Mouse (Mus musculus) forebrain, embryonic 14.5 days (tissue): ENCODE measurements at regions not wholly inside any gene's neighbourhood (a gene's known extent, or its start where the extent isn't known, plus 50 kb on each side); places are given as distances from the start of the nearest gene placed in this dataset.
A peak's percentile ranks its signal among the peaks of the same experiment; 100 is the strongest.

Experiments used
- ATAC-seq: fragments of 200-750 bp; cut with Nextera tagmentation; 2 replicates; pipeline ENCODE4 v1.8.0; 2017; ENCODE audit warnings: mild to moderate bottlenecking, moderate library complexity
- DNase-seq: peaks from one replicate; pipeline ENCODE4 v3.0.0-alpha.2; 2015; ENCODE audit warnings: low spot score
- H3K27ac ChIP-seq: fragments of 300-500 bp; sonication (generic); 2 replicates; pipeline ENCODE4 v1.5.1; 2014; ENCODE audit warnings: low read depth, mild to moderate bottlenecking, control low read depth, low read length, moderate library complexity
- H3K27me3 ChIP-seq: fragments of 300-500 bp; sonication (generic); replicated peaks from 2 replicates; pipeline ENCODE4 v1.6.1; 2014; ENCODE audit warnings: low read length, control low read depth, mixed read lengths; ENCODE audit not compliant: control insufficient read depth, insufficient read depth
- H3K36me3 ChIP-seq: fragments of 300-500 bp; sonication (generic); 2 replicates; pipeline ENCODE4 v1.6.1; 2014; ENCODE audit warnings: low read length, control low read depth; ENCODE audit not compliant: control insufficient read depth, insufficient read depth
- H3K4me1 ChIP-seq: fragments of 300-500 bp; sonication (generic); 2 replicates; pipeline ENCODE4 v1.6.1; 2014; ENCODE audit warnings: antibody characterized with exemption, low read length, control low read depth; ENCODE audit not compliant: control insufficient read depth, insufficient read depth
- H3K4me2 ChIP-seq: fragments of 300-500 bp; sonication (generic); 2 replicates; pipeline ENCODE4 v1.6.1; 2014; ENCODE audit warnings: mild to moderate bottlenecking, control low read depth, low read length
- H3K4me3 ChIP-seq: fragments of 300-500 bp; sonication (generic); 2 replicates; pipeline ENCODE4 v1.5.1; 2014; ENCODE audit warnings: low read depth, low read length, control low read depth
- H3K9ac ChIP-seq: fragments of 300-500 bp; sonication (generic); 2 replicates; pipeline ENCODE4 v1.6.1; 2014; ENCODE audit warnings: mild to moderate bottlenecking, low read length, control low read depth, moderate library complexity
- H3K9me3 ChIP-seq: fragments of 300-500 bp; sonication (generic); replicated peaks from 2 replicates; pipeline ENCODE4 v1.6.1; 2016; ENCODE audit warnings: low read length, control low read depth, mixed read lengths; ENCODE audit not compliant: control insufficient read depth
- WGBS: fragments of 180-500 bp; shearing (Covaris S2); extraction: QIAGEN DNeasy Blood & Tissue Kit; methylation state at CpG from one replicate; pipeline ENCODE4 v1.1.7; 2014; 5-methylcytosine and 5-hydroxymethylcytosine counted together

GRCm38 (mm10) chr10:38072394-38072793 is 749.2 kb downstream of the Rfpl4b start:
- Histone ChIP-seq H3K4me2 (no peak overlapping the region), H3K4me1 (no peaks in the 10 kb centered on the region), H3K27ac (no peak overlapping the region), H3K9me3 (no peaks in the 10 kb centered on the region), H3K4me3 (no peak overlapping the region), H3K27me3 (no peaks in the 10 kb centered on the region), H3K9ac (no peak overlapping the region), H3K36me3 (no peaks in the 10 kb centered on the region)
- WGBS: 93% methylated on average over 1 of the region's 1 CpGs
- DNase-seq: no peak
- ATAC-seq: no peak

DNA sequence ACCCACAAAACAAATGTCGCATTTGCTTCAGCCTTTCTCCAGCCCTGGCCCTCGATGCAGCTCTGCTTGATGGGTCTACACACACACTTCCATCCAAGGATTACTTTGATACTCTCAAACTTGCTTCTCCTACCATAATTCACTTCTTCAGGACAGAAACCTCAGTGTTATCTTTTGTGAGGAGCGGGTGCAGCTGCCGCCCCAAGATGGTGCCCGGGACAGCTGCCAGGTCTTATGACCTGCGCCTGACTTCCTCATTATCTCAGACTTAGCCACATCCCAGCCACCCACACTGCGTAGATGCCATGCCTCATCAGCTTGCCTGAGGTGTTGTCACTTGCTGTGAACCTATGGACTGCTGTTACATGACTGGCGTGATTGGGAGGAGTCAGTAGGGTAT is 762.5 kb downstream of the Rfpl4b start:
- H3K36me3 ChIP-seq: no peaks in the 10 kb centered on the region
- no peaks in the 10 kb centered on the region for H3K4me1 ChIP-seq
- H3K9me3 ChIP-seq: no peaks in the 10 kb centered on the region; the same call in 1 of the 2 replicates
- no peak overlapping the region for H3K4me2 ChIP-seq
- DNase-seq (no peak), ATAC-seq (no peak)
- 89% methylated on average over 8 of the region's 8 CpGs for WGBS
- no peak overlapping the region for H3K27ac ChIP-seq
- H3K9ac ChIP-seq: no peak overlapping the region
- H3K4me3 ChIP-seq: no peak overlapping the region
- H3K27me3 ChIP-seq: no peaks in the 10 kb centered on the region

- H3K36me3 ChIP-seq: no peaks in the 10 kb centered on the region
- WGBS: 58% methylated on average over 2 of the region's 2 CpGs
- H3K27me3 ChIP-seq: no peaks in the 10 kb centered on the region
- no peak overlapping the region for H3K4me3 ChIP-seq
- peak; percentile 75 for ATAC-seq
- H3K9ac ChIP-seq: no peak overlapping the region
- no peak overlapping the region for H3K27ac ChIP-seq
- no peaks in the 10 kb centered on the region for H3K4me1 ChIP-seq
- H3K4me2 ChIP-seq: no peak overlapping the region
- peak; percentile 79 for DNase-seq
- no peaks in the 10 kb centered on the region for H3K9me3 ChIP-seq
Observed at GRCm38 (mm10) chr10:38010452-38010851, 811.1 kb downstream of the Rfpl4b start.

DNA sequence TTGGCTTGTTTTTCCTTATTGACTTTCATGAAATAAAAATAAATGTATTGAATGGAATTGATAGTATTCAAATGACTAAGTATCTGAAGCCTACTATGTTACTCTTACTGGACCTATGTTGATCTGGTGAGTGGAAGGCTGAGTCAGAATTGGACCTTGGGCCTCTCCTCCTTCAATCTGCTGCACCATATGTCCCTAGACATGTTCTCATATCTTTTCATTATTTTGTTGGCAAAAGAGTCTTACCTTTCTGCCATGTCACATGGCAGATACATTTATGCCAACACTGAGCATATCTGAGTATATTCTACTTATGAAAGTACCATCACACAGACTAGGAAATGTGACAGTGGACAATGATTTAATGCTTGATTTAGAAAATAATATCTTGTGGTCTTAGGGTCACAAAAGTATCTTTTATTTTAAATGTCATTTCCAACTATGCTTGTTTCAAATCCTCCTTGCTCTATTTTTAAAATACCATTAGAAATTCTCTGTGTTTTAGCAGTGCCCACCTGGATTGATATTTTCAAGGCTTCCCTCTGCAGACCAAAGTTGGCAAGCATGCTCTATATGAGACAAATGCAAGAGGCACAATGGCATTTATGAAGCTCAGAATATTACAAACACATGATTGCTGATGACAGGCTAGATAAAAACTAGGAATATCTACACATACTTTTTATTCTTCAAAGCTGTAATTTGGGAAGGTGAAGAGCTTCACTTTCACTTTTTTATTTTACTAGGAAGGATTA is 825.7 kb downstream of the Rfpl4b start:
- Histone ChIP-seq H3K4me3 (no peak overlapping the region), H3K9me3 (no peaks in the 10 kb centered on the region), H3K36me3 (no peaks in the 10 kb centered on the region), H3K4me1 (no peaks in the 10 kb centered on the region), H3K4me2 (no peak overlapping the region), H3K9ac (no peak overlapping the region), H3K27me3 (no peaks in the 10 kb centered on the region), H3K27ac (no peak overlapping the region)
- DNase-seq (no peak), ATAC-seq (no peak)

DNA sequence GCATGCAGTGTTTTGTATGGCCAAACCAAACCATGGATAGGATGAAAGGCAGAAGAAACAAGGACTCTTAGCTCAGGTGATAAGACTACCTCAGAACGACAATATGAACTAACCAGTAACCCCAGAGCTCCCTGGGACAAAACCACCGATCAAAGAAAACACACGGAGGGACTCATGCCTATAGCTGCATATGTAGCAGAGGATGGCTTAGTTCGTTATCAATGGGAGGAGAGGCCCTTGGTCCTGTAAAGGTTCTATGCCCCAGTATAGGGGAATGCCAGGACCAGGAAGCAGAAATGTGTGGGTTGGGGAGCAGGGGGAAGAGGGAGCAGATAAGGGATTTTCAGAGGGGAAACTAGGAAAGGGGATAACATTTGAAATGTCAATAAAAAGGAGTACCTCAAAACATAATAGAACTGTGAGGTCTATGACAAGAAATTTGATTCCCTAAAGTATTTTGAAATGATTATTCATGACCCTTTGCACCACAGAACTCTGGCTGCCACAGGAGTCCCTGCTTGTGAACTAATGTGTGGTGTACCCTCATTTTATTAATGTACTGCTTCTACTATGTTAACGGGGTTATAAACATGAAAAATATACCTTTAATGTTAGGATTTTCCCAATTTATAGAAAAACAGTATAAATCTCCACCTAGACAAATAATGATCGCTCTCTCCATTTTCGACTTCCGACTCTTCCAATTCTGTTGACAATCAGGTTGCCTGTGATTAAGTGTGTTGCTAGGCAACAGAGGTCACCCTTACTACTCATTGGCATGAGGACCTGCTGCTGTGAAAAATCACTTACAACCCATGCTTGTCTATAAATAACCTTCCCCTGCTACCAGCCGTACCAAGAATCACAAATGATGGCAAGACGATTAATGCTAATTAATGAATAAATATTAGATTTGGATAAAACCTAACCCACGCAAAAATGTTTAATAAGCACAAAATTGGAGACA is 833.0 kb downstream of the Rfpl4b start:
- H3K36me3 ChIP-seq: no peaks in the 10 kb centered on the region
- H3K9ac ChIP-seq: no peak overlapping the region
- no peaks in the 10 kb centered on the region for H3K27me3 ChIP-seq
- DNase-seq: peak; percentile 59
- no peaks in the 10 kb centered on the region; the same call in 1 of the 2 replicates for H3K4me1 ChIP-seq
- no peak overlapping the region for H3K4me2 ChIP-seq
- no peak overlapping the region for H3K27ac ChIP-seq
- WGBS: 45% methylated on average over 11 of the region's 11 CpGs
- H3K9me3 ChIP-seq: no peaks in the 10 kb centered on the region
- peak; percentile 75 for ATAC-seq
- H3K4me3 ChIP-seq: no peak overlapping the region

GRCm38 (mm10) chr10:37978899-37979539 is 840.3 kb upstream of the Marcks start:
- H3K27ac ChIP-seq: no peak overlapping the region
- ATAC-seq (no peak), DNase-seq (no peak)
- no peak overlapping the region for H3K4me3 ChIP-seq
- no peaks in the 10 kb centered on the region for H3K27me3 ChIP-seq
- no peaks in the 10 kb centered on the region for H3K9me3 ChIP-seq
- H3K4me1 ChIP-seq: no peaks in the 10 kb centered on the region
- H3K4me2 ChIP-seq: no peak overlapping the region
- 71% methylated on average over 3 of the region's 3 CpGs for WGBS
- H3K36me3 ChIP-seq: no peaks in the 10 kb centered on the region
- no peak overlapping the region for H3K9ac ChIP-seq

GRCm38 (mm10) chr10:37960051-37960450 is 821.3 kb upstream of the Marcks start:
- no peaks in the 10 kb centered on the region for H3K36me3 ChIP-seq

DNA sequence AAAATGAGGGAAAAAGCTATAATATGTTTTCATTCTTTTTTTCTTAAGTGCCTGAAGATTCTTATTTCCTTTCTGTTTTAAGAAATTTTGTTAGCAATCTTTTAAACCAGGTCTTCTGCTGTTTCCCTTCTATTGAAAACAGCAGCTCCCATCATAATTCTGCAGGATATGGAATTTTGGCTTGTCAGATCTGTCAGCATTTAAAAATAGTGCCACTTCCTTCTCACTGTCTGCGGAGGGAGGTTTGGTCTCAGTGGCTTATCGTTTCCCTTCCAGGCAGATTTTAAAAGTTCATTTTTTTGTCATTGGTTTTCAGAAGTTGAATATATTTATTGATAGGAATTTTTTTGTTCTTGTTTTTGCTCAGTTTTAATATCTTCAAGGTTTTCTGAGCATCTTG is 776.1 kb upstream of the Marcks start:
- WGBS: 92% methylated on average over 2 of the region's 2 CpGs
- H3K36me3 ChIP-seq: no peaks in the 10 kb centered on the region
- H3K4me1 ChIP-seq: no peaks in the 10 kb centered on the region
- H3K4me3 ChIP-seq: no peak overlapping the region
- no peaks in the 10 kb centered on the region for H3K9me3 ChIP-seq
- ATAC-seq: no peak
- no peaks in the 10 kb centered on the region for H3K27me3 ChIP-seq
- DNase-seq: no peak
- no peak overlapping the region for H3K4me2 ChIP-seq
- H3K27ac ChIP-seq: no peak overlapping the region
- H3K9ac ChIP-seq: no peak overlapping the region

More at GRCm38 (mm10) chr10:37960051-37960450, 821.3 kb upstream of the Marcks start:
- Histone ChIP-seq H3K27ac (no peak overlapping the region), H3K4me1 (no peaks in the 10 kb centered on the region), H3K4me2 (no peak overlapping the region), H3K27me3 (no peaks in the 10 kb centered on the region), H3K9ac (no peak overlapping the region), H3K9me3 (no peaks in the 10 kb centered on the region), H3K4me3 (no peak overlapping the region)
- DNase-seq: no peak
- ATAC-seq: no peak
